Comparison of ENCODE assay signal across 10 mouse cellular contexts in genomic region chr8:110792574-110793200, GRCm38 (mm10). TPM values are rescaled to one million over a fixed set of nuclear protein-coding genes. Genes with fewer than 3 reads are reported as not detected.
DNase-seq lines count a peak whose midpoint lies in the region; ATAC-seq lines count a peak whose summit lies in the region.
"Had no signal": no experiment of that assay in that cellular context is flagged by ENCODE, and none has a peak within 500 bp of the region (broad histone marks: within the 10 kb centered on the region; RNA-seq: fewer than 3 reads in every experiment).

No protein-coding gene starts in this region.

- peaks cover 17% of the 10 kb centered on the region for H3K4me1 ChIP-seq in embryonic facial prominence, embryonic 14.5 days (ENCODE audit: control insufficient read depth, insufficient read depth, low read length)
- peaks cover 14% of the 10 kb centered on the region; the same call in 1 of the 2 replicates for H3K4me1 ChIP-seq in embryonic facial prominence, embryonic 10.5 days
- peaks cover 63% of the 10 kb centered on the region for H3K4me1 ChIP-seq in megakaryocyte, embryonic 14.5 days
- H3K4me1 ChIP-seq: forebrain, embryonic 13.5 days had no signal

- peak; percentile 44; the same call in 1 of the 2 replicates for ATAC-seq in embryonic facial prominence, embryonic 14.5 days (ENCODE audit: low read depth)
- no peak for ATAC-seq in megakaryocyte, adult 5-6 weeks (ENCODE audit: poor library complexity, severe bottlenecking)
- ATAC-seq: forebrain, embryonic 13.5 days had no signal

- DNase-seq in embryonic facial prominence, embryonic 14.5 days (ENCODE audit: low spot score), result peak; percentile 64
- DNase-seq in embryonic facial prominence, embryonic 10.5 days (ENCODE audit: low spot score), result no peak
- DNase-seq in lung, adult 18-20 months, result peak; percentile 73 to 81
- peak; percentile 89 for DNase-seq in yolk sac, embryonic 10.5 days (ENCODE audit: low spot score)
- DNase-seq in spleen, postnatal 4 days (ENCODE audit: low spot score in 2 of 2), result no peak
- DNase-seq in layer of hippocampus, postnatal 25 days (ENCODE audit: extremely low spot score in 1 of 2, low spot score in 1 of 2), result no peak

- H3K27ac ChIP-seq in embryonic facial prominence, embryonic 14.5 days (replicated peaks; ENCODE audit: low read depth, low read length), result no peak overlapping the region
- no peak overlapping the region for H3K27ac ChIP-seq in embryonic facial prominence, embryonic 10.5 days (replicated peaks)
- H3K27ac ChIP-seq: forebrain, embryonic 13.5 days had no signal

- no peak overlapping the region for H3K4me2 ChIP-seq in embryonic facial prominence, embryonic 14.5 days (ENCODE audit: low read depth, low read length)
- H3K4me2 ChIP-seq: forebrain, embryonic 13.5 days had no signal

- H3K9me3 ChIP-seq in embryonic facial prominence, embryonic 14.5 days (ENCODE audit: control insufficient read depth, low read length), result no peaks in the 10 kb centered on the region
- no peaks in the 10 kb centered on the region for H3K9me3 ChIP-seq in embryonic facial prominence, embryonic 10.5 days
- H3K9me3 ChIP-seq in megakaryocyte, embryonic 14.5 days, result peaks cover 32% of the 10 kb centered on the region

- H3K36me3 ChIP-seq in embryonic facial prominence, embryonic 14.5 days (ENCODE audit: control insufficient read depth, insufficient read depth, low read length), result no peaks in the 10 kb centered on the region
- no peaks in the 10 kb centered on the region for H3K36me3 ChIP-seq in embryonic facial prominence, embryonic 10.5 days (replicated peaks)
- no peaks in the 10 kb centered on the region for H3K36me3 ChIP-seq in megakaryocyte, embryonic 14.5 days (replicated peaks; ENCODE audit: low read length)

- no peak overlapping the region for H3K9ac ChIP-seq in embryonic facial prominence, embryonic 14.5 days (ENCODE audit: low read depth, low read length)
- H3K9ac ChIP-seq: forebrain, embryonic 13.5 days had no signal

- 57% methylated on average over 11 of the region's 11 CpGs for WGBS in embryonic facial prominence, embryonic 14.5 days
- WGBS in embryonic facial prominence, embryonic 10.5 days, result 78% methylated on average over 11 of the region's 11 CpGs

- no peaks in the 10 kb centered on the region for H3K27me3 ChIP-seq in embryonic facial prominence, embryonic 14.5 days (replicated peaks; ENCODE audit: control insufficient read depth, insufficient read depth, low read length)
- H3K27me3 ChIP-seq in embryonic facial prominence, embryonic 10.5 days (replicated peaks; ENCODE audit: low read depth, poor library complexity, severe bottlenecking), result no peaks in the 10 kb centered on the region
- H3K27me3 ChIP-seq in megakaryocyte, embryonic 14.5 days (replicated peaks), result peaks cover 20% of the 10 kb centered on the region
- H3K27me3 ChIP-seq: forebrain, embryonic 13.5 days had no signal

- H3K4me3 ChIP-seq in embryonic facial prominence, embryonic 14.5 days (ENCODE audit: low read depth, low read length), result no peak overlapping the region
- H3K4me3 ChIP-seq in embryonic facial prominence, embryonic 10.5 days, result no peak overlapping the region
- peak overlapping the region; percentile 83 for H3K4me3 ChIP-seq in megakaryocyte, embryonic 14.5 days (replicated peaks)
- H3K4me3 ChIP-seq: forebrain, embryonic 13.5 days had no signal

RNA-seq across cellular contexts. Expression of gene Il34, which starts 13.0 kb away (rescaled TPM):
- 1.4 and 1.7 TPM in 2 replicates for polyA plus RNA-seq in embryonic facial prominence, embryonic 14.5 days (2014; fragmentation: Nextera tagmentation; extraction: Ambion mirVana)
- 0.24 TPM in 1 of 2 replicates, not detected in the other for polyA plus RNA-seq in embryonic facial prominence, embryonic 10.5 days (2016; fragmentation: Nextera tagmentation; extraction: Ambion mirVana)
- polyA plus RNA-seq in megakaryocyte, embryonic 14.5 days (2012; ENCODE audit: insufficient read depth, low replicate concordance), result 3.7 and 20.1 TPM in 2 replicates
- not detected in 2 replicates for total RNA-seq in megakaryocyte, adult 5-6 weeks (2015)
- not detected in 2 replicates for total RNA-seq in megakaryocyte, adult 5-6 weeks (2017)
- 10 to 100 TPM; 77.1 to 79.3 TPM for total RNA-seq in layer of hippocampus, postnatal 25 days (2021)
- polyA plus RNA-seq: limb, embryonic 11.5 days had no signal

RNA-seq across cellular contexts. Expression of gene Cog4, which starts 53.7 kb away (rescaled TPM):
- polyA plus RNA-seq in embryonic facial prominence, embryonic 14.5 days (2014; fragmentation: Nextera tagmentation; extraction: Ambion mirVana), result 69.8 and 77.9 TPM in 2 replicates
- 77.2 and 83.5 TPM in 2 replicates for polyA plus RNA-seq in embryonic facial prominence, embryonic 10.5 days (2016; fragmentation: Nextera tagmentation; extraction: Ambion mirVana)
- 0.61 and 14.0 TPM in 2 replicates for polyA plus RNA-seq in megakaryocyte, embryonic 14.5 days (2012; ENCODE audit: insufficient read depth, low replicate concordance)
- 13.6 and 17.4 TPM in 2 replicates for total RNA-seq in megakaryocyte, adult 5-6 weeks (2015)
- 31.8 and 35.4 TPM in 2 replicates for total RNA-seq in megakaryocyte, adult 5-6 weeks (2017)
- 10 to 100 TPM; 61.1 to 64.0 TPM for total RNA-seq in layer of hippocampus, postnatal 25 days (2021)

RNA-seq across cellular contexts. Expression of gene Sf3b3, which starts 53.9 kb away (rescaled TPM):
- 127 and 139 TPM in 2 replicates for polyA plus RNA-seq in embryonic facial prominence, embryonic 14.5 days (2014; fragmentation: Nextera tagmentation; extraction: Ambion mirVana)
- 230 and 242 TPM in 2 replicates for polyA plus RNA-seq in embryonic facial prominence, embryonic 10.5 days (2016; fragmentation: Nextera tagmentation; extraction: Ambion mirVana)
- polyA plus RNA-seq in megakaryocyte, embryonic 14.5 days (2012; ENCODE audit: insufficient read depth, low replicate concordance), result 3.4 TPM in 1 of 2 replicates, not detected in the other
- 58.4 and 63.2 TPM in 2 replicates for total RNA-seq in megakaryocyte, adult 5-6 weeks (2015)
- 74.7 and 87.7 TPM in 2 replicates for total RNA-seq in megakaryocyte, adult 5-6 weeks (2017)
- 10 to 100 TPM; 68.1 to 68.6 TPM for total RNA-seq in layer of hippocampus, postnatal 25 days (2021)

Comparison
In these comparisons a context has a peak if more than half of its experiments do, and no peak if none do; other contexts are left out.
1. DNase-seq: peak in embryonic facial prominence, embryonic 14.5 days (single experiment), lung, adult 18-20 months (2 of 2) and yolk sac, embryonic 10.5 days (single experiment); none in embryonic facial prominence, embryonic 10.5 days (single experiment), spleen, postnatal 4 days (0 of 2) and layer of hippocampus, postnatal 25 days (0 of 2).
2. RNA of gene Sf3b3, which starts 53.9 kb away (polyA plus RNA-seq): 230 to 242 TPM in embryonic facial prominence, embryonic 10.5 days and 127 to 139 TPM in embryonic facial prominence, embryonic 14.5 days; 3.4 TPM in megakaryocyte, embryonic 14.5 days; every median in the first group is over 10 times any median in the second.